Mouse (Mus musculus): ENCODE data around the gene A630076J17Rik. TPM values are rescaled to one million over a fixed set of nuclear protein-coding genes. Genes with fewer than 3 reads are reported as not detected.

Gene A630076J17Rik
- total and polyA plus RNA-seq, 3 experiments: not detected

- Histone ChIP-seq H3K9ac (ENCODE audit: insufficient read depth, low read depth) (no peak overlapping the region), H3K4me3 (replicated peaks in 1 of 3; ENCODE audit: low read depth in 2 of 3, low read length in 2 of 3, poor library complexity in 1 of 3) (no peak overlapping the region), H3K36me3 (replicated peaks in 1 of 2; ENCODE audit: control insufficient read depth in 1 of 2, insufficient read depth in 1 of 2, low read length in 1 of 2) (no peaks in the 10 kb centered on the region), H3K9me3 (replicated peaks; ENCODE audit: low read length) (no peaks in the 10 kb centered on the region), H3K27ac (ENCODE audit: insufficient read depth, low read depth) (no peak overlapping the region), H3K4me1 (ENCODE audit: control insufficient read depth in 1 of 2, insufficient read depth in 2 of 2) (no peaks in the 10 kb centered on the region), H3K4me2 (ENCODE audit: insufficient read depth, low read depth, poor library complexity, severe bottlenecking) (no peak overlapping the region), H3K27me3 (replicated peaks) (peaks cover 50% of the 10 kb centered on the region), H3K79me2 (replicated peaks; ENCODE audit: control insufficient read depth, extremely low read depth, insufficient read depth, poor library complexity, severe bottlenecking) (no peaks in the 10 kb centered on the region)
- TF ChIP-seq TBP (conservative IDR thresholded peaks at IDR 0.05; ENCODE audit: low read depth, low read length): no peak
- TF ChIP-seq RCOR1 (conservative IDR thresholded peaks at IDR 0.05; ENCODE audit: low read depth, low read length): no peak
- no peak for TF ChIP-seq ZNF384 (IDR thresholded peaks at IDR 0.05; ENCODE audit: low read depth, low read length)
- TF ChIP-seq UBTF (IDR thresholded peaks at IDR 0.05; ENCODE audit: low read depth, low read length): no peak
- no peak for TF ChIP-seq EP300 (IDR thresholded peaks at IDR 0.05; ENCODE audit: low read length)
- TF ChIP-seq POLR2A (IDR thresholded peaks at IDR 0.05; ENCODE audit: low read depth, low read length): no peak
- no peak for TF ChIP-seq TCF12 (IDR thresholded peaks at IDR 0.05; ENCODE audit: low read depth, low read length)
- TF ChIP-seq SMC3 (IDR thresholded peaks at IDR 0.05; ENCODE audit: low read depth, low read length): no peak
- TF ChIP-seq RAD21 (IDR thresholded peaks at IDR 0.05; ENCODE audit: low read depth, low read length): no peak
- no peak for TF ChIP-seq IRF4 (IDR thresholded peaks at IDR 0.05; ENCODE audit: low read depth, low read length)
- TF ChIP-seq E2F4 (IDR thresholded peaks at IDR 0.05; ENCODE audit: insufficient replicate concordance, low read depth, low read length): no peak
- TF ChIP-seq MEF2A (IDR thresholded peaks at IDR 0.05; ENCODE audit: borderline replicate concordance, low read depth, low read length): no peak
- TF ChIP-seq CTCF (conservative IDR thresholded peaks at IDR 0.05 in 1 of 2, IDR thresholded peaks at IDR 0.05 in 1 of 2; ENCODE audit: low read depth in 2 of 2, low read length in 2 of 2): no peak
- TF ChIP-seq CHD1 (IDR thresholded peaks at IDR 0.05; ENCODE audit: low read depth, low read length): no peak
- no peak for TF ChIP-seq MAFK (IDR thresholded peaks at IDR 0.05; ENCODE audit: insufficient replicate concordance, low read length)
- TF ChIP-seq GABPA (IDR thresholded peaks at IDR 0.05; ENCODE audit: insufficient replicate concordance, low read depth, low read length): no peak
- in situ Hi-C loops (cut with MboI; ENCODE audit: low pct_ligation_motif_present, low pct_unique_long_range_greater_than_20kb, low sequenced_read_pairs) (no loop called here), dilution Hi-C loops (cut with MboI; ENCODE audit: extremely low pct_ligation_motif_present, extremely low pct_unique_long_range_greater_than_20kb, low sequenced_read_pairs) (no loop called here)
- no peak for DNase-seq (ENCODE audit: extremely low read depth)
These were observed 28.9 kb upstream of the A630076J17Rik start for GRCm38 (mm10) chr3:107201310-107202180.

- H3K4me2 ChIP-seq (ENCODE audit: insufficient read depth, low read depth, poor library complexity, severe bottlenecking): no peak overlapping the region
- TF ChIP-seq USF2 (conservative IDR thresholded peaks at IDR 0.05; ENCODE audit: low read depth, low read length) (no peak), JUND (conservative IDR thresholded peaks at IDR 0.05; ENCODE audit: low read depth, low read length) (no peak), ZC3H11A (IDR thresholded peaks at IDR 0.05; ENCODE audit: low read depth, low read length) (no peak), RAD21 (IDR thresholded peaks at IDR 0.05; ENCODE audit: low read depth, low read length) (no peak), MAZ (IDR thresholded peaks at IDR 0.05; ENCODE audit: low read depth, low read length) (no peak), PAX5 (IDR thresholded peaks at IDR 0.05; ENCODE audit: low read length) (no peak), NRF1 (IDR thresholded peaks at IDR 0.05; ENCODE audit: low read depth, low read length) (no peak), USF1 (IDR thresholded peaks at IDR 0.05; ENCODE audit: low read depth, low read length) (no peak), HCFC1 (IDR thresholded peaks at IDR 0.05; ENCODE audit: low read depth, low read length) (no peak), BHLHE40 (IDR thresholded peaks at IDR 0.05; ENCODE audit: low read depth, low read length) (no peak), KAT2A (IDR thresholded peaks at IDR 0.05; ENCODE audit: insufficient replicate concordance, low read length) (no peak), POLR2AphosphoS2 (IDR thresholded peaks at IDR 0.05; ENCODE audit: low read depth, low read length) (no peak), E2F4 (IDR thresholded peaks at IDR 0.05; ENCODE audit: insufficient replicate concordance, low read depth, low read length) (no peak)
- DNase-seq (ENCODE audit: extremely low read depth): no peak
- no peaks in the 10 kb centered on the region for H3K4me1 ChIP-seq (ENCODE audit: control insufficient read depth in 1 of 2, insufficient read depth in 2 of 2)
- no peak overlapping the region for H3K9ac ChIP-seq (ENCODE audit: insufficient read depth, low read depth)
- H3K4me3 ChIP-seq (replicated peaks in 1 of 3; ENCODE audit: low read depth in 2 of 3, low read length in 2 of 3, poor library complexity in 1 of 3): no peak overlapping the region
- dilution Hi-C loops (cut with MboI; ENCODE audit: extremely low pct_ligation_motif_present, extremely low pct_unique_long_range_greater_than_20kb, low sequenced_read_pairs) (no loop called here), in situ Hi-C loops (cut with MboI; ENCODE audit: low pct_ligation_motif_present, low pct_unique_long_range_greater_than_20kb, low sequenced_read_pairs) (no loop called here)
- H3K27ac ChIP-seq (ENCODE audit: insufficient read depth, low read depth): no peak overlapping the region
- H3K36me3 ChIP-seq (replicated peaks in 1 of 2; ENCODE audit: control insufficient read depth in 1 of 2, insufficient read depth in 1 of 2, low read length in 1 of 2): no peaks in the 10 kb centered on the region
- no peaks in the 10 kb centered on the region for H3K79me2 ChIP-seq (replicated peaks; ENCODE audit: control insufficient read depth, extremely low read depth, insufficient read depth, poor library complexity, severe bottlenecking)
- H3K9me3 ChIP-seq (replicated peaks; ENCODE audit: low read length): no peaks in the 10 kb centered on the region
- peaks cover 46% of the 10 kb centered on the region for H3K27me3 ChIP-seq (replicated peaks)
These were observed 26.0 kb upstream of the A630076J17Rik start for GRCm38 (mm10) chr3:107204413-107204812.
